Mouse (Mus musculus) myocyte (in vitro differentiated cells): Measurements from ENCODE around the gene Mthfd1.

ENCODE experiments used
- E2F4 ChIP-seq: IDR thresholded peaks from one replicate; pipeline ENCODE4 v1.6.1; 2011; ENCODE audit warnings: mild to moderate bottlenecking, control low read depth, moderate library complexity; ENCODE audit not compliant: insufficient read depth
- MYOD1 ChIP-seq, 3 experiments: IDR thresholded peaks; one replicate each; pipeline ENCODE4 v1.6.1; 2011; ENCODE audit warnings: control low read depth in 2 of 3, low read depth in 2 of 3, mild to moderate bottlenecking in 2 of 3, moderate library complexity in 1 of 3; ENCODE audit not compliant: insufficient read length in 2 of 3, control insufficient read depth in 1 of 3
- TCF12 ChIP-seq: IDR thresholded peaks from one replicate; pipeline ENCODE4 v1.6.1; 2011; ENCODE audit warnings: mild to moderate bottlenecking, control low read depth; ENCODE audit not compliant: poor library complexity, insufficient read depth, severe bottlenecking
- TCF3 ChIP-seq: IDR thresholded peaks from one replicate; pipeline ENCODE4 v1.6.1; 2011; ENCODE audit warnings: low read depth, control low read depth; ENCODE audit not compliant: insufficient read length
- USF1 ChIP-seq: IDR thresholded peaks from one replicate; pipeline ENCODE4 v1.6.1; 2011; ENCODE audit warnings: low read depth, mild to moderate bottlenecking, control low read depth, moderate library complexity

- no peak for TF ChIP-seq MYOD1 (IDR thresholded peaks at IDR 0.05; ENCODE audit: control insufficient read depth in 1 of 3, insufficient read length in 2 of 3, low read depth in 2 of 3)
- TF ChIP-seq E2F4: no peak
- no peak for TF ChIP-seq TCF12
- no peak for TF ChIP-seq TCF3
- no peak for TF ChIP-seq USF1
Measured at GRCm38 (mm10) chr12:76304199-76304598, 49.1 kb downstream of the Mthfd1 start.
